Mouse (Mus musculus) Patski (cell line): ENCODE results near the gene Fras1. TPM values are rescaled to one million over a fixed set of nuclear protein-coding genes. Genes with fewer than 3 reads are reported as not detected.

Source experiments
- ATAC-seq: fragments of 100-300 bp; one replicate; pipeline ENCODE4 v1.8.0; 2021
- CTCF ChIA-PET: fragments of 350-600 bp; sonication (Branson Sonifier 250); formaldehyde crosslinking; loops from one replicate; lab custom pipeline; 2022; ENCODE audit warnings: inconsistent platforms; lab: Charles Lee
- POLR2A ChIA-PET: fragments of 350-600 bp; sonication (Branson Sonifier 250); formaldehyde crosslinking; loops from one replicate; lab custom pipeline; 2022; ENCODE audit warnings: antibody characterized with exemption, inconsistent platforms; lab: Charles Lee
- DNase-seq: peaks from one replicate; pipeline ENCODE4 v3.0.0-alpha.2; 2011; ENCODE audit warnings: low read depth, low spot score
- H3K27me3 ChIP-seq: fragments of 371-371 bp; one replicate; pipeline ENCODE4 v1.5.1; 2021
- CTCF ChIP-seq: fragments of 100-300 bp; IDR thresholded peaks from one replicate; pipeline ENCODE4 v1.5.1; 2021
- in situ Hi-C: fragments of 300-500 bp; cut with MboI; formaldehyde crosslinking; loops from 3 replicates; pipeline ENCODE4 v1.11.1; 2018; ENCODE audit warnings: low pct_unique_long_range_greater_than_20kb, mixed read lengths
- polyA plus RNA-seq: library from polyadenylated mRNA; unstranded; gene quantifications from one replicate; pipeline ENCODE4 v1.2.3, GENCODE M21; 2021

Gene Fras1
- polyA plus RNA-seq, 1 experiment from 2014 or later: 2.4 TPM

DNA sequence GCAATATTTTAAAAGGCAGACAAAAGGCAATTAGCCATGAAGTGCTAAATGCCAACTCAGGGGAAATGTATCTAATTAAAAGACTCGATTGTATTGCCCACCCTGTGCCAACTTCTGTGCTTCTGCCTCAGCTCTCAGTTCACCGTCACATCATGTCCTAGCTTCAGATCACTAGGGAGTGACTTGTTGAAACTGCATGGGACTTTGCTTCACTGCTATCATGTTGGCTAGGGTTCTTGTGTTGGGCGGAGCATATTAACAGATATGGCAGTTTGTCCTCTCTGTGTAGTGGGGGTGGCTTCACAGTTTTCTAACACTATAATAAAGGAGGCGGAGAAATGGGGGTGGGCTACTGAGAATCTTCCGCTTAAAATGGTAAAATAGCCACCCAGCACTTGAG is 172.2 kb downstream of the Fras1 start:
- TF ChIP-seq CTCF: no peak
- no peak for DNase-seq
- in situ Hi-C loops: no loop called here
- ATAC-seq: no peak
- POLR2A ChIA-PET: no interaction called here
- CTCF ChIA-PET: no interaction called here
- no peaks in the 10 kb centered on the region for H3K27me3 ChIP-seq

DNA sequence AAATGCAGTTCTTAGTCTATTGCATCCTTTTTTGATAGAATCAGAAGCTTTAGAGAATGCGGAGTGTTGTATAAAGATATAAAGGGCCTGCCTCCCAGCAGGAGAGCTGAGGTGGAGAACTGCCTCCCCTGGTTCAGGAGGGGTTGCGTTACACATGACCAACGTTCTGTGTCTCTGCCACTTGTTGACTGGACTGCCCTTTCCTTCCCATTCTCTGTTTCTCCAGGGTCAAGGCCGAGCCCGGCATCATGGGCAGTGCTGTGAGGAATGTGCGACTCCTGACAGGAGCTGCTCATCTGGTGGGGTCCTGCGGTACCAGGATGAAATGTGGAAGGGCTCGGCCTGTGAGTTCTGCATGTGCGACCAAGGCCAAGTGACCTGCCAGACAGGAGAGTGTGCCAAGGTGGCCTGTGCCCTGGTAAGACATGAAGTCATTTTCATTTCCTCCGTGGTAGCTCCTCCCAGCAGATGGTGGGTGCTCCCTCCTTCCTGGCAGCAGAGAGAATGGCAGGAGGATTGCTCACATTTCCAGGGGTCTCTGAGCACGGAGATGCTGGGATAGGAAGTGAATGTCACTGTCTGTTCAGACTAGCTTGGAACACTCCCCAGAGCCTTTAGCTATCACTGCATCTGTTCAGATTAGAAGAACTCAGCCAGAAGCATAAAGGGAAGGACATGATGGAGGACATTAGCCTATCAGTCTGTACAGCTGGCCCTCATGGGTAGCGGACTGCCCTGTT is 181.4 kb downstream of the Fras1 start:
- ATAC-seq: no peak
- no peak for TF ChIP-seq CTCF
- in situ Hi-C loops: no loop called here

GRCm38 (mm10) chr5:96558049-96558804 is 184.5 kb downstream of the Fras1 start:
- ChIA-PET POLR2A (no interaction called here), CTCF (no interaction called here)
- no peaks in the 10 kb centered on the region for H3K27me3 ChIP-seq
- ATAC-seq (no peak), DNase-seq (no peak)
- in situ Hi-C loops: no loop called here
- no peak for TF ChIP-seq CTCF

More for the DNA sequence above, 181.4 kb downstream of the Fras1 start:
- POLR2A ChIA-PET: no interaction called here
- no peaks in the 10 kb centered on the region for H3K27me3 ChIP-seq
- DNase-seq: no peak
- CTCF ChIA-PET: interaction anchor here (1.1 to 1.3 kb wide), 3 partner anchors 16 to 20 kb away, joined by 3 to 4 read pairs (median 3); no protein-coding TSS in a partner anchor

DNA sequence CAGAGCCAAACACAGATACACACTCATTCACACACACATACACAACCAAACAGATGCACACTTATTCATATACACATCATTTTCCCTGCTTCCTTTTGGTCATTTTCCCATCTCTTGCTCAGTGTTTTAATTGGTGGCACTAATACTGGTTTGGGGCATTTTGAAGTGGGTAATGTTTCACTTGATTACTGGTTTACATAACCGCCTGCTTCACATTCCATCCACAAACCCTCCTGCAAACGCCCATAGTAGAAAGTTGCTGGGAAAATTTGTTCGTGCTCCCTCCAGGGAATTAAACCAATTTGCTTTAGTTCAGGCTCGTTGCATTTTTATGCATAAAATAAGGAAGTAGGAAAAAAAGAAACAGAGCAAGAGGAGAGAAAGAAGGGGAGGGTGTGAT is 200.8 kb downstream of the Fras1 start:
- in situ Hi-C loops: no loop called here
- no peak for TF ChIP-seq CTCF
- POLR2A ChIA-PET: interaction anchor here (0.5 to 0.6 kb wide), 2 partner anchors 24 to 259 kb away, joined by 3 read pairs; no protein-coding TSS in a partner anchor

DNA sequence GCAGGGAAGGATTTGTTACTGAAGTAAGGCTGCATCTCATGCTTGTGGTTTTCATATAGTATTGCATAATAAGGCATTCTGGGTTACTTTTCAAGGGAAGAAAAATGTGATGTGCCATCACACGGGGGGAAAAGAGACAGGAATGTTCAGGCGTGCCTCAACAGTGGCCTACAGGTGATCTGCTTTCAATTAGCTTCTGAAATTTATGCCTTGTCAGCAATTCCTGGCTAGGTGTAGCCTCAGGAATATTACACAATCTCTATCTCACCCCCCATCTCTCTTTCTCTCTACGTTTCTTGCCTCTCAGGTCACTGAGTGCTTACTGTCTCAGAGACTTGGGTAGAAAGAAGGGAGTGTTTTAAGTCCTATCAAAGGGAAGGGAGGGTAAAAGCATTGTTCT is 204.9 kb downstream of the Fras1 start:
- no peak for ATAC-seq
- ChIA-PET CTCF (no interaction called here), POLR2A (no interaction called here)
- TF ChIP-seq CTCF: no peak
- no peaks in the 10 kb centered on the region for H3K27me3 ChIP-seq
- no peak for DNase-seq
- in situ Hi-C loops: no loop called here

More for the DNA sequence above, 200.8 kb downstream of the Fras1 start:
- no peaks in the 10 kb centered on the region for H3K27me3 ChIP-seq
- CTCF ChIA-PET: interaction anchor here (0.8 kb wide), 1 partner anchor 20 kb away, joined by 3 read pairs; no protein-coding TSS in a partner anchor
- no peak for ATAC-seq
- peak; percentile 24 for DNase-seq

DNA sequence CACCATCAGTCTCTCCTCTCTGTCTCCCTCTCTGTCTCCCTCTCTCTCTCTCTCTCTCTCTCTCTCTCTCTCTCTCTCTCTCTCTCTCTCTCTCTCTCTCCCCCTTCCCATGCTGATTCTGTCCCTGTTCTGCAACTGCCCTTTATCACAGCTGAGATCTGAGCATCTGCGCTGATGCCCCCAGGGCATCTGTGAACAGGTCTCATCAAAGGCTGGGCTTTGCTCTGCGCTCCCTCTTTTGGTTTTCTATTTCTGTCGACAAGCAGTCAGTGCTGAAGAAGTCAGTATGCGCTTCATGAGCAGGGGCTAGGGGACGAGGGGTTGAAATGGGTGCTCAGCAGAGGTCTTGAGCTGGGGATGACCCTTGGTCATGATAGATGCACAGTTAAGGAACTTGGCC is 206.2 kb downstream of the Fras1 start:
- H3K27me3 ChIP-seq: no peaks in the 10 kb centered on the region
- POLR2A ChIA-PET: no interaction called here
- no peak for TF ChIP-seq CTCF
- DNase-seq (no peak), ATAC-seq (peak; percentile 57)
- CTCF ChIA-PET: interaction anchor here (0.9 to 1.9 kb wide), 3 partner anchors 9 to 14 kb away, joined by 3 to 11 read pairs (median 4); no protein-coding TSS in a partner anchor
- in situ Hi-C loops: no loop called here

GRCm38 (mm10) chr5:96584730-96585129 is 211.0 kb downstream of the Fras1 start:
- CTCF ChIA-PET: interaction anchor here (0.9 kb wide), 1 partner anchor 174 kb away, joined by 3 read pairs; no protein-coding TSS in a partner anchor
- in situ Hi-C loops: no loop called here

GRCm38 (mm10) chr5:96590621-96591020 is 216.9 kb downstream of the Fras1 start:
- ATAC-seq: no peak
- POLR2A ChIA-PET: no interaction called here
- no peak for TF ChIP-seq CTCF
- no peak for DNase-seq
- CTCF ChIA-PET: interaction anchor here (1.0 to 2.1 kb wide), 2 partner anchors 11 to 30 kb away, joined by 3 to 4 read pairs; no protein-coding TSS in a partner anchor
- H3K27me3 ChIP-seq: no peaks in the 10 kb centered on the region
- in situ Hi-C loops: no loop called here

More at GRCm38 (mm10) chr5:96584730-96585129, 211.0 kb downstream of the Fras1 start:
- TF ChIP-seq CTCF: no peak
- DNase-seq (no peak), ATAC-seq (no peak)
- no peaks in the 10 kb centered on the region for H3K27me3 ChIP-seq
- POLR2A ChIA-PET: no interaction called here

DNA sequence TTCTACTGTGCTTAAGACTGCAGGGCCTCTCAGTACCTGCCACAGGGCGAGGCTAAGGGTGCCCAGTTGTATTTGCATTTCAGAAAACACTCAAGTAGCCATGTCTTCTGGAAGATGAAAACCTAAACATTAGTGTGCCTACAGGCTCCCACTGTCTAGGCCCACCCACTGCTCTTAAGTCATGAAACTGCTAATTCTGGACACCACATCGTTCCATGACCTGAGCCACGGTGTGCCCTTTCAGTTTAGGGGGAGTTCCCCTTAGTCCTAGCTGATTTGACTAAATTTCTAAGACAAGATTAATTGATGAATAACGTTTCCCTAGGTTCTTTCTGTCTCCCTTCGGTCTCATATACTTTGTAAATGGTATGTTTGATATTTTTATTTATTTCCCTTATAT is 222.0 kb downstream of the Fras1 start:
- CTCF ChIA-PET: interaction anchor here (1.3 kb wide), 1 partner anchor 14 kb away, joined by 3 read pairs; no protein-coding TSS in a partner anchor
- no peak for DNase-seq
- in situ Hi-C loops: no loop called here
- POLR2A ChIA-PET: no interaction called here
- TF ChIP-seq CTCF: no peak
- no peak for ATAC-seq
- no peaks in the 10 kb centered on the region for H3K27me3 ChIP-seq

DNA sequence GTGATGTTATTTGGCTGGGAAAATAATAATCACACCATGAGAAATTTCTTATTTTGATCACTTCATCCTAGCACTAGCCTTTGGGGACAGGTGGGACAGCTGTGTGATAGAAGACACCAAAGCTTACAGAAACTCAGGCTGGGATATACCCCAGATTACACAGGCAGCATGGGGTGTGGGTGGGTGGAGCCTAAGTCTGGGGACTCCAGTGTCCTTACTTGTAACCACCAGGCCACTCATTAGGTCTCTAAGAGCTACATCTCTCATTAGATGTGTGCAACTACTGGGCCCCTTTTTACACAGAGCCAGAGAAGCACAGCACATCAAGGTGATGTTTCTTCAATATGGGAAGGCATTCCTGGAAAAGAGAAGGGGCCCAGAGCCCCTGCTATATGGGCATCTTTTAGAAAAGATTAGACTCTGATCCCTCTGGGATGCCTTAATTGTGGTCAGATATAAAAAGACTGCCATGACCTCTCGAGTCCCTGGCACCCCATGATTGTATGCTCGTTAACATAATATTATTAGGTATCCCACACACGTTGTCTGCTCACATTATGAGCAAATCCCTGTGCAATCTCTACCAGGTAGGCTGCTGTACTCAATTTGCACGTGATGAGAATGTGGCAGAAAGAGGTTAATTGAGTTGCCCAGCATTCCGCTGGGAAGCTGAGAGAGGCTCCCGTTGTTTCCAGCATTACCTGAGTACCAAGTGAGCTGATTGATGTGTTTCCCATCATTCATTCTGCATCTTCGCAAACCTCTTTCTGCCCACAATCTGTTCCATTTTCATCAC is 230.4 kb downstream of the Fras1 start:
- ChIA-PET POLR2A (no interaction called here), CTCF (interaction anchor here (1.1 kb wide), 1 partner anchor 10 kb away, joined by 3 read pairs; no protein-coding TSS in a partner anchor)
- TF ChIP-seq CTCF: no peak
- H3K27me3 ChIP-seq: no peaks in the 10 kb centered on the region
- ATAC-seq: no peak
- no peak for DNase-seq
- in situ Hi-C loops: no loop called here
